Mouse (Mus musculus) ovary, adult 10 weeks (tissue): ENCODE results near the gene Tcp10a. TPM values are rescaled to one million over a fixed set of nuclear protein-coding genes. Genes with fewer than 3 reads are reported as not detected.

Experiments
- polyA plus RNA-seq: library from polyadenylated mRNA; stranded (reverse); fragments of 350-450 nt; fragmentation: Illumina TruSeq; extraction: RNeasy Lipid Tissue Mini Kit (QIAGEN cat#74804); gene quantifications from one replicate; pipeline ENCODE4 v1.2.3, GENCODE M21; 2014

Tcp10a gene
- 0.20 TPM for polyA plus RNA-seq

DNA sequence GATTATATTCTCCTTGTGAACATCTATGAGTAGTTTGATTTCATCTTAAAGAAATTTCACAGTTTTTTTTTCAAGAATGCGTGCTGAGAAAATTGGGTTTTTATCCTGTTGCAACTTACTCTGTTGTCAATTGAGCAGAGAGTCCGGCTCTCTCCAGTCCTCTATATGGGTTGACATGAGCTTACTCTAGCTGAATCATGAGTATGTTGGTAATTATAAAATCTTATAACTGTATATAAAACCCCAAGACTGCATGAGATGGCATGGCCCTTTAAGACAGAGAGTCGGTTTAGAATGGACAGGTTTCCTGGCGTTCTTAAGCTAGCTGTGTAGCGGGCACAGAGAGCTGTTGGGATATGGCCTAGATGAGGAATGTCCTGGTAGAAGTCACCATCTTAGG, at the start of gene Tcp10a:
Gene Tcp10a (plus strand): TSS at position 301 of the 400 bp plus-strand sequence.

DNA sequence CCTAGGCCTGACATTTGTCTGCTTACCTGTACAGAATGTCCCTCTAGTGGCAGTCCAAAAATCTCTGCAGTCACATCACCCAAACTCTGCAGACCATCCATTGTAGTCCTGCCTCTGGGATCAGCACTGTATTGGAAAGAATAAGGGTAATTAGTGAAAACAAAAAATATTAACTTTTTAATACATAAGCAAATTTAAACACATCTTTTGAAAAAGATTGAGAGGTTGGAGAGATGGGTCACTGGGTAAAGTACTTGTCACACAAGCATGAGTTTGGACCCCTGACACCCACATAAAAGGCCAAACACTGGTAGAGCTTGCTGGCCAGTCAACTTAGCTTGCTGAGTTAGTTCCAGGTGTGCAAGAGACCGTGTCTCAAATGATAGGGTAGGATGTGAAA, 28.1 kb downstream of the Tcp10a start, which contains the start of gene Ttll2:
Gene Ttll2 (minus strand): TSS at position 101 of the 400 bp plus-strand sequence.

DNA sequence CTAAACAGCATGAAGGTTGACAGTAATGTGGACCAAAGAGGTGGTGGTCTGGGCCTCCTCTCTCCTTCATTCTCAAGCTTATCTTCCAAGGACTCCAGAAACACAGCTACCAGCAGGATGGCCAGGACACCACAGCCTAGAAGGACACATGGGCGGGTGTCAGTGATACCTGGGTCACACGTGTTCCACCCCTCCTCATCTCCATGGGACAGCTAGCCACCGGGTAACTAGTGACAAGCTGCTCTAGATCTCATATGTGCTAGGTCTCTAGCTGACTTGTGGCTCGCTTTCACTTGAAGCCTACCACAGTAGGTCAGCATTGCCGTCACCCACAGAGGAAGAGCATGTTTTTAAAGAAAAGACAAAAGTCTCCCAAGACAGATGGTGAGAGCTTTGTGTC, 47.4 kb downstream of the Tcp10a start, which contains the start of gene Gm49630:
Gene Gm49630 (minus strand): TSS at position 101 of the 400 bp plus-strand sequence.

DNA sequence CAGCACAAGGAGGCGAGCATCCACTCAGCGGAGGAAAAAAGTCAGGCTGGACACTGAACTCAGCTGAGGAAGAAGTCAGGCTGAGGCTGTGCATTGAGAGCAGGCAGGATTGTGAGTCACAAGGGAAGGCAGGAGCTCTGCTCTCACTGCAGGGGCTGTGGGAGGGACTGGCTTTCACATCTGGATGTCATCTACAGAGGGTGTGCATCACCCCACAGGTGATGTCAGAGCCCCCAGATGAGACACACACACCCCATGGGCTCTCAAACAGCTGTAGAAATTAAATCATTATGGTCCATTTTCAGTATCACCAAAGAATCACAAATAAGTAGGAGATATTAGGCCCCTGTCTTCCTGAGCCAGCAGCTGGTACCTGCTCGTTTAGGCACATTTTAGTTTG, 60.9 kb downstream of the Tcp10a start, which contains the start of gene Unc93a2:
Gene Unc93a2 (minus strand): TSS at position 101 of the 400 bp plus-strand sequence.

Other genes with a start within 250 kb of the Tcp10a start
- 6.8 TPM for gene Rps6ka2, start 154.5 kb upstream of the Tcp10a start, polyA plus RNA-seq
- gene Ttll2, start 28.1 kb downstream of the Tcp10a start, polyA plus RNA-seq, result not detected
- gene Gm49630, start 47.3 kb downstream of the Tcp10a start, polyA plus RNA-seq, result not detected
- gene Unc93a2, start 60.8 kb downstream of the Tcp10a start, polyA plus RNA-seq, result not detected